Mouse (Mus musculus) left cerebral cortex, postnatal 14 days (tissue): Measurements from ENCODE around the gene Stxbp5. TPM values are rescaled to one million over a fixed set of nuclear protein-coding genes. Genes with fewer than 3 reads are reported as not detected.
"Not testable (repeated sequence)": the region's sequence is repeated elsewhere in the genome, so short reads cannot be mapped to it uniquely, and the experiment has no call there.

Experiments
- DNase-seq, 2 experiments: peaks; one replicate each; pipeline ENCODE4 v3.0.0; 2021 to 2022; ENCODE audit warnings: low spot score in 2 of 2, mixed read lengths in 1 of 2
- intact Hi-C: fragments of 180-260 bp; cut with DNase I; formaldehyde crosslinking; loops from one replicate; pipeline ENCODE4 v1.15.1; 2025
- long read RNA-seq, 2 experiments: library from polyadenylated mRNA; stranded (forward); transcript quantifications; one replicate each; pipeline ENCODE4 v2.0.0; 2021
- total RNA-seq, 2 experiments: library from RNA; stranded (reverse); gene quantifications; 2 replicates each; pipeline ENCODE4 v1.2.3; 2021

Stxbp5 gene
- total RNA-seq, result 100 to 1,000 TPM in 1 of 2 experiments, 10 to 100 TPM in 1; 97.2 to 101 TPM
- long read RNA-seq, experiment 1, full-length matches to known transcripts, result 4 of 18 reads
- long read RNA-seq, experiment 1, partial matches to known transcripts, result 4 of 18 reads
- long read RNA-seq, experiment 1, other reads (novel, unspliced or antisense), result 10 of 18 reads
- long read RNA-seq, experiment 2, full-length matches to known transcripts, result 6 of 17 reads
- long read RNA-seq, experiment 2, partial matches to known transcripts, result 4 of 17 reads
- long read RNA-seq, experiment 2, other reads (novel, unspliced or antisense), result 7 of 17 reads

DNA sequence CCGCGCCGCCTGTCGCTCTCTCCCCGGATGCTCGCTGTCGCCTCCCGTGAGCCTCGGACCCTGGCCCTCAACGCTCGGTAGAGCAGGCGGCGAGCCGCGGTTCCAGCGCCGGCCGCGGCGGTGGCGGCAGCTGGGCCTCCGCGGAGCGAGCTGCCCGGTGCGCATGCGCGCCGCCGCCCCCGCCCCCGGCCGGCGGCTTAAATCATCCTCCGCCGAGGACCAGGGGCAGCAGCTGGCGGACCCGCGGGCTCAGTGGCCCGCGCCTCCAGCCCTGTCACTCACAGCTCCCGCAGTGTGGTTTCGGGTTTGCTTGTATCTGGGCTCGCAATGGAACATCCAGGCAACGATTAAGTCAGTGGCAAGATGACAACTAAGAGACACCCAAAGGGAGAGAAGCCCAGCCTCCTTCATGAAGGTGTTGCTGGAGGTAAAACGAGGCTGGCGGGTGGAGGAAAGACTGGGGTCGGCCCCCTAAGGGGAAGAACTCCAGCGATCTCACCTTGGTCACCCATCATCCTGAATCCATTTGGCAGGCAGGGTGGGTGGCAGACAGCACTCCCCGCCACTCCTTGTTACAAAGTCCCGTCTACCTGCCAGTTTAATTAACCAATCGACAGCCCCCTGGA, at the start of gene Stxbp5:
Gene Stxbp5, minus strand, starts transcription at position 9 of the 626 bp plus-strand sequence.
- intact Hi-C loops, result loop anchor here (2.0 to 10.0 kb wide), 2 partner anchors 38 to 204 kb away; no protein-coding TSS in a partner anchor
- DNase-seq, result peak; percentile 66 to 81

DNA sequence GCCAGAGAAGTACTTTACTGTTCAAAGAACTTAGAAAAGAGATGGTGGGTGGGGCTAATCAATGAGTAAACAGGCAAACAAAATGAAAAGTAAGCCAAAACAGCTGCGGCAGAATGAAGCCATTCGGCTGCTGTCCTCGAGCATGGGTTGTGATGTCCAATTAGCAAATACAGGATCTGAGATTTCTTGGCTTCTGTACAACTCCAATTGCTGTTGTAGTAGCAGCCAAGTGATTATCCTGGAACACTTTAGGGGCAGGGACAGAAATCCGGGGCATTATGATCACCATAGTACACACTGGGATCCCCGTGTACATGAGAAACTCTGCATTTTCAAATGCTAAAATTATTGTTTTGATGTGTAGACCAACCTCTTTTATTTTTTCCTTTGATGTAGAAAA, 11.5 kb upstream of the Stxbp5 start:
- no peak for DNase-seq
- intact Hi-C loops, result no loop called here

DNA sequence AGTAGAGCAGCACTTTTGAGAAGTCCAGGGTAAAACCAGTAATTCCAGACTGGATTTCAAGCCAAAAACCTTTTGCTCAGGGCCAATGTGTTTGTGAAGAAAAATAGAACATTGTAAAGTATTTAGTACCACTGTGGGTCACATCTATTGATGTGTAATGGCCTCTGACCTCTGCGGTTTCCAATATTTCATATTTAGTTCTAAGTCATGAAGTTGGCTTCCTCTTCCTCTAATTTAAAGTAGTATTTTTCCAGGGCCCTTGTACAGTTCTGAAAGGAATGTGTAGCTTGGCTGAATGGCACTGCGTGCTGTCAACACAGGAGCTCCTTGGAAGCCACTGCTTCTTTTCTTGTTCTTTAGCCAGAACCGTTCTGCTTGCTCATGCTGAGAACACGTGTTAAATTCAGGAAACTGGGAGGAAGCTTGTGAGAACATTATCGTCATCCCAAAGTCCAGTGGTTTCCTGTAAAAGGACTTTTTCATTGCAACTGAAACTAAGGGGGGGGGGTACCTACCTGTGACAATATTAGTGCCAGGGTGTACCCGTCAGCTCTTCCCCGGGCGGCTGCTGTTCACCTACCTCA, 7.1 kb upstream of the Stxbp5 start:
- DNase-seq, result peak in 1 of 2 experiments; percentile 38
- intact Hi-C loops, result loop anchor here (10.0 kb wide), 1 partner anchor 197 kb away; no protein-coding TSS in a partner anchor

DNA sequence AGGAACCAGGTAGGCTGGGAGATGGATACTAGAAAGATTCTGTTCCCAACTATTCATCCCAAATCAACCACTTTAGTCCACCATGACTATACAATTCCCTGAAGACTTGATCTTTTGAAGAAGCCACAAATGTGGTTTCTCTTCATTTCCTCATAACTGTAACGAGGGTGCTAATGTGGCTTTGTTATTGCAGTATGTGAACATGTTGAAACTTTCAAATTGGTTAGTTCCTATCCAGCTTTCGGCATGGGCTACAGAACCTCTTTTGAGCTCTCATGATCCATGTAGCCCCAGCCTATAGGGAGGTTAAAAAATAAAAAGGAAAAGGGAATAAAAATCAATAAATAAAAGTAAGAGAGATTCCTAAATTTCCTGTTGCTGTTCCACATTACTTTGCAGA, 6.6 kb upstream of the Stxbp5 start:
- intact Hi-C loops, result loop anchor here (10.0 kb wide), 1 partner anchor 197 kb away; no protein-coding TSS in a partner anchor
- no peak for DNase-seq

DNA sequence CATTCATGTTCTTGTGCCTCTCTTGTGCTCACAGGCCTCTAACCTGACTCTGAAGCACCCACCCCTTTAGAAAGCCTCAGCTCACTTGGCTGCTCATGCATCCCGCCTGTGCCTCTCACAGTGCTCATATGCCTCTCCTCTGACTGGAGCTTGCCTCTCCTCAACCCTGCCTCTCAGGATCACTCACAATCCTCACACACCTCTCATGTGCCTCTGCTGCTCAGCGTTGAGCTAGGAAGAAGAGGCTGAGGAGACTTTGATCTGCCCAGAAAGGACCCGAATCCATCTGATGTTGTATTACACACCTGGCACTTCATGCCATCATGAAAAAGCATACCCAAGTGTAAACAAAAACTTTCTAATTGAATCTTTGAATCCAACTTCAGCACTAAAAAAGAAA, 5.3 kb upstream of the Stxbp5 start:
- intact Hi-C loops, result loop anchor here (10.0 kb wide), 1 partner anchor 199 kb away; no protein-coding TSS in a partner anchor
- DNase-seq, result no peak

DNA sequence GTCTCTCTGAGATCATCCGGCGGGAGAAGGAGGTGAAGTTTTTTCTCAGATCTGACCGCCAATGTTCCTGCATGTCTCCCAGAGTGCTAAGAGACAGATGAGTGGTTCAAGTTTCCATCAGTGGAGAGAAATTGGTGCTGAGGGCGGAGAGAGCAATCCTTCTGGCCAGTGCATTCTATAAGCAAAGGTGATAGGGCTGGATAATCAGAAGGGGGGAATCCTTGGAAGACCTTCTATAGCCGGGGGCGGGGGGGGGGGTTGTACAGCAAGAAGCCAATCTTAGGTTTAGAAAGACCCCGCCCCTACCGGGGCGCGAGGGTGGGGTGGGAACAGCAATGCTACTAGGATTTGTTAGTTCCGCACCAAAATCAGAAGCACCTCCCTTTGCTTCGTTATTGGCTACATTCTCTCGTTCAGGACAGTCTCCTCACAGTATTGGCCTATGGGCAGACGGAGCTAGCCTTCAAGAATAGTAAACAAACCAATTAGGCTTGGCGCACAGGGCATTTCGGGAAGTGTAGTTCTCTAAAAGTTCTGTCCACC, 889 bp upstream of the Stxbp5 start:
- peak; percentile 88 to 97 for DNase-seq
- intact Hi-C loops, result loop anchor here (2.0 to 10.0 kb wide), 2 partner anchors 39 to 203 kb away; no protein-coding TSS in a partner anchor

GRCm38 (mm10) chr10:9900315-9901070, 386 bp downstream of the Stxbp5 start:
- DNase-seq, result peak; percentile 23 to 36
- intact Hi-C loops, result loop anchor here (2.0 to 10.0 kb wide), 2 partner anchors 38 to 204 kb away; no protein-coding TSS in a partner anchor

- peak; percentile 26 to 63 for DNase-seq
- intact Hi-C loops, result loop anchor here (2.0 to 10.0 kb wide), 3 partner anchors 37 to 422 kb away; no protein-coding TSS in a partner anchor
Observed at GRCm38 (mm10) chr10:9899816-9900215, 1.1 kb downstream of the Stxbp5 start.

GRCm38 (mm10) chr10:9899086-9899485, 1.8 kb downstream of the Stxbp5 start:
- DNase-seq, result no peak
- intact Hi-C loops, result loop anchor here (5.0 kb wide), 1 partner anchor 423 kb away; no protein-coding TSS in a partner anchor

- DNase-seq, result no peak
- intact Hi-C loops, result loop anchor here (5.0 kb wide), 1 partner anchor 424 kb away; no protein-coding TSS in a partner anchor
Observed at GRCm38 (mm10) chr10:9897852-9898251, 3.0 kb downstream of the Stxbp5 start.

GRCm38 (mm10) chr10:9893562-9893961, 7.3 kb downstream of the Stxbp5 start:
- DNase-seq, result no peak
- intact Hi-C loops, result no loop called here

GRCm38 (mm10) chr10:9889651-9890050, 11.2 kb downstream of the Stxbp5 start:
- intact Hi-C loops, result no loop called here
- no peak for DNase-seq

DNA sequence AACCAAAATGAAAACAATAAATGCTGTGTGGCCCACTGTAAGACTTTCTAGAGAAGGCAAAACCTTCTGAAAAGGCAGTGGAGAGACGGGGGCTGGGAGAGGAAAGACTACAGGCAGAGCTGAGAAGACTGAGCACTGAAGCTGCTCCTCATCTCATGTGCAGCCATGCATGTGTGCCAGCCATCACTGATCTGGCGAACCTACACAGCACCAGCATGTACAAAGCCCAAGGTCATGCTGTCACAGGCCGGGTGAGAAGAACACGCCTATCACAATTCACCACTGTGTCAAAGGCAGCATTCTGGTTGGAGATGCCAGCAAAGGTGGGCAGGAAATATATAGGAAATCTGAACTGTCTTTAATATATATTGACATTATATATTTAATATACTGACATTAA, 12.2 kb downstream of the Stxbp5 start:
- no peak for DNase-seq
- intact Hi-C loops, result no loop called here

DNA sequence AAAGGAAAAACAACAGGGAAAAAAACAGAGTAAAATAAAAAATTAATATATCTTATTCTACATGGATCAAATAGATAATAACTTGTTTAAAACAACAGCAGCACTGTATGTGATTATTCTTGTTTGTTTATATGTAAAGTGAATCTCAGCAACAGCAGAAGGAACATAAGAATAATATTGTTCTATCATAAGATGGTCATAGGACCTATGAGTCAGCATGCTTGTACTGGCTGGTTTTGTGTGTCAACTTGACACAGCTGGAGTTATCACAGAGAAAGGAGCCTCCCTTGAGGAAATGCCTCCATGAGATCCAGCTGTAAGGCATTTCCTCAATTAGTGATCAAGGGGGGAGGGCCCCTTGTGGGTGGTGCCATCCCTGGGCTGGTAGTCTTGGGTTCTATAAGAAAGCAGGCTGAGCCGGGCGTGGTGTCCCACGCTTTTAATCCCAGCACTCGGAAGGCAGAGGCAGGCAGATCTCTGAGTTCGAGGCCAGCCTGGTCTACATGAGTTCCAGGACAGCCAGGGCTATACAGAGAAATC, 19.0 kb downstream of the Stxbp5 start:
- intact Hi-C loops, DNase-seq: not testable (repeated sequence)

DNA sequence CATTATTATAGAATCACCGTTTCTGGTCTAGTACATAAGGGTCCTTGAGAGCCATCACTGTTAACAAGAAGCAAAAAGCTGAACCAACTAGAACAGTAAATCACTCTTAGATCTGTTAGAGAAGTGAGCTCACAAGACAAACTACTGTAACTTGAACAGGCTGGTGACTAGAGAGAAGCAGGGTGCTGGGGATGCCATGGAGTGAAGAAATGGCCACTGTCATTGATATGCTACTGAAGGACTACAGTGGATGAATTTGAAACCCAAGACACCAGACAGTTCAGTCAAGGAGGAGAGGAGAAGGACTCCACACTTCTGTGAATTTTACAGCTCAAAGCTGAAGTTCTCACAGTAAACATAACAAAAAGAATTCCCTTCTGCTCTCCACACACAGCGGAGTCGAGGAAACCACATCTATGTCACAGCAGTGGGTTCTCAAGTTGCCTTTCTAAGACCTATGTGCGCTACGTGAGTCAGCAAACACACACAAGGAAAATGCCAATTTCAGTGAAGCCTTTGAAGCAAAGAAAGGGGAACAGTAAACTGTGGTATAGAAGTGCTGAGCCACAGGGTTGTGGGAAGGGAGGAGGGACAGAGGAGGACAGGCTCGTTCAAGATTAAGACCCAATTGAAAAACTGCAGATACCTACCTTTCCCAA, 20.7 kb downstream of the Stxbp5 start:
- DNase-seq, result no peak
- intact Hi-C loops, result no loop called here

GRCm38 (mm10) chr10:9878821-9879489, 21.9 kb downstream of the Stxbp5 start:
- intact Hi-C loops, result no loop called here
- DNase-seq, result no peak

- DNase-seq, result no peak
- intact Hi-C loops, result no loop called here
Observed at GRCm38 (mm10) chr10:9875905-9876304, 25.0 kb downstream of the Stxbp5 start.

DNA sequence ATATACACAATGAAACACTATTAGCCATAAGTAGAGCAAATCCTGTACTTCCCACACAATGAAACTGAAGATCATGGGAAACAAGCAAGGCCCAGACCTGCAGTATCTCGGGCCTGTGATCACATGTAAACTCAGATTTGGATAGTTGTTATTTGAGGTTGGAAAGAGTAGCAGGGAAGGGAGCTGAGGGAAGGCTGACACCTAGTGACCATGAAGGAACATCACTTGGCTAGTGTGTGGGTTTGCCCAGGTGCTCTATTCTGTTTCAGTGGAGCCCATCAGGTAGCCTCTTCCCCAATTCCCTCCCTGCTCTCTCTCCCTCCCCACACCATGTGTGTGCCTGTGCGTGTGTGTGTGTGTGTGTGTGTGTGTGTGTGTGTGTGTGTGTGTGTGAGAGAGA, 28.7 kb downstream of the Stxbp5 start:
- intact Hi-C loops, result no loop called here
- DNase-seq, result no peak
